Mouse (Mus musculus) MEL (cell line): ENCODE measurements around the gene Hnrnph1.

ENCODE experiments used
- CTCF ChIP-seq, 3 experiments: IDR thresholded peaks in 2 of 3; conservative IDR thresholded peaks in 1 of 3; 2 replicates each; pipeline ENCODE4 v1.5.1; 2011 to 2012; ENCODE audit warnings: low read length in 3 of 3, low read depth in 2 of 3, mild to moderate bottlenecking in 2 of 3, improper control_type of control experiment in 1 of 3, inconsistent platforms in 1 of 3, mixed read lengths in 1 of 3, moderate library complexity in 1 of 3; ENCODE audit not compliant: control insufficient read depth in 1 of 3, insufficient read depth in 1 of 3, poor library complexity in 1 of 3, severe bottlenecking in 1 of 3
- TAL1 ChIP-seq: IDR thresholded peaks from 2 replicates; pipeline ENCODE4 v1.6.1; 2012; ENCODE audit warnings: mild to moderate bottlenecking, inconsistent platforms, low read length, moderate library complexity, mixed read lengths

GRCm38 (mm10) chr11:50333181-50333580 lies 43.6 kb upstream of the Hnrnph1 start:
- TF ChIP-seq CTCF (IDR thresholded peaks at IDR 0.05 in 2 of 3, conservative IDR thresholded peaks at IDR 0.05 in 1 of 3; ENCODE audit: control insufficient read depth in 1 of 3, insufficient read depth in 1 of 3, low read depth in 2 of 3, low read length in 3 of 3, poor library complexity in 1 of 3, severe bottlenecking in 1 of 3) (no peak), TAL1 (no peak)
